Mouse (Mus musculus) common myeloid progenitor, adult 5-6 weeks (primary cell): ENCODE measurements around the gene H2al1n. TPM values are rescaled to one million over a fixed set of nuclear protein-coding genes. Genes with fewer than 3 reads are reported as not detected.
"Not testable (repeated sequence)": the region's sequence is repeated elsewhere in the genome, so short reads cannot be mapped to it uniquely, and the experiment has no call there.

Source experiments
- ATAC-seq: replicated peaks from 2 replicates; pipeline ENCODE4 v1.8.0; 2016; ENCODE audit warnings: low read depth, mild to moderate bottlenecking, moderate TSS enrichment, inconsistent platforms; ENCODE audit not compliant: poor library complexity, severe bottlenecking
- total RNA-seq: library from RNA; stranded (forward); fragments of 200-1000, 187-1606 nt; gene quantifications from 2 replicates; pipeline ENCODE4 v1.2.3, GENCODE M21; 2017

H2al1n gene
- total RNA-seq = not detected in 2 replicates

- ATAC-seq = not testable (repeated sequence)
Measured at GRCm38 (mm10) chrX:14210848-14211247, at the start of gene H2al1n. Gene H2al1n, plus strand, starts transcription at chrX:14211148.

- no peak for ATAC-seq
Measured at GRCm38 (mm10) chrX:14199284-14199683, 11.7 kb upstream of the H2al1n start.

- ATAC-seq = no peak
Measured at GRCm38 (mm10) chrX:14206112-14206875, 4.7 kb upstream of the H2al1n start.

GRCm38 (mm10) chrX:14229218-14229617 lies 18.3 kb downstream of the H2al1n start:
- ATAC-seq = no peak

- no peak for ATAC-seq
Measured at GRCm38 (mm10) chrX:14259597-14260239, 48.8 kb downstream of the H2al1n start.
